ENCODE assay signal across 8 mouse cellular contexts in the genomic region with DNA sequence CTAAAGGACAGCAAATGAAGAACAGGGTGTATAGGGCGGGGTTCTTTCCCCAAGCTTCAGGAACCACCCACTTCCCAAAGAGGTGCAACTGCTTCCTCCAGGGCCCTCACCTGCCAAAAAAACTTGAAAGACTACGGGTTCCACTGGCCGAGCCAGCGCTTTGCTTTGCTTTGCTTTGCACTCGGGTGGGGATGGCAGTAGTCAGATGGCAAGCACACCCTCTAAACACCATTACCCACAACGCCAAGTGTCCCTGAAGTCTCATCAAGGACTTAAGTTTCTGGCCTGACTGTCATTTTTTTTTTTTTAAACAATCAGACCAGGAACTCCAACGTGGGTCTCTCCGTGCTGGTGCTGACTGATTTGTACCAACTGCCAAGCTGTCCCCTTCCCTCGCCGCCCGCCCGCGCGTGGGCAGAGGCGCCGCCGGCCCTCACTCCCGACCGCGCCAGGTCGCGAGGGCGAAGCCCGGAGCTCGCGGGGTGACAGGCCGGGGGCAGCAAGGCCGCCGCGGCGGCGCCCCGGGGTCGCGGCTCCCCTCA. TPM values are rescaled to one million over a fixed set of nuclear protein-coding genes. Genes with fewer than 3 reads are reported as not detected.
DNase-seq lines count a peak whose midpoint lies in the region; ATAC-seq and TF ChIP-seq lines count a peak whose summit lies in the region.

No protein-coding gene starts in this region.

- H3K4me2 ChIP-seq in hindbrain, embryonic 15.5 days, result peak overlapping the region; percentile 81
- H3K4me2 ChIP-seq in midbrain, embryonic 16.5 days (ENCODE audit: low read length), result peak overlapping the region; percentile 69

- peaks cover 19% of the 10 kb centered on the region for H3K4me1 ChIP-seq in hindbrain, embryonic 15.5 days (replicated peaks)
- peaks cover 18% of the 10 kb centered on the region for H3K4me1 ChIP-seq in midbrain, embryonic 16.5 days (ENCODE audit: control insufficient read depth, insufficient read depth, low read length)

- peak overlapping the region; percentile 97 for H3K4me3 ChIP-seq in gastrocnemius, adult 2 months
- H3K4me3 ChIP-seq in hindbrain, embryonic 15.5 days, result peak overlapping the region; percentile 98
- H3K4me3 ChIP-seq in midbrain, embryonic 16.5 days (ENCODE audit: low read depth, low read length), result peak overlapping the region; percentile 98

- DNase-seq in retina, embryonic 14.5 days (ENCODE audit: low spot score), result peak; percentile 43
- no peak for DNase-seq in retina, postnatal 1 day
- DNase-seq in c-Kit-negative CD71-positive TER-119-positive erythroid progenitor cells, embryonic 14.5 days (ENCODE audit: low read depth, low spot score), result peak; percentile 28
- peak; percentile 69 for DNase-seq in gastrocnemius, adult 2 months
- DNase-seq in liver, result peak; percentile 47
- DNase-seq in thymus, postnatal 10 days (ENCODE audit: low spot score in 2 of 2), result peak; percentile 16 to 19

- no peak for TF ChIP-seq CTCF in gastrocnemius, adult 2 months (IDR thresholded peaks at IDR 0.05)

- H3K9me3 ChIP-seq in hindbrain, embryonic 15.5 days, result no peaks in the 10 kb centered on the region
- no peaks in the 10 kb centered on the region for H3K9me3 ChIP-seq in midbrain, embryonic 16.5 days (replicated peaks; ENCODE audit: control insufficient read depth, low read length, poor library complexity, severe bottlenecking)

- peak overlapping the region; percentile 93 for H3K9ac ChIP-seq in hindbrain, embryonic 15.5 days
- H3K9ac ChIP-seq in midbrain, embryonic 16.5 days (ENCODE audit: low read depth, low read length), result peak overlapping the region; percentile 98

- H3K36me3 ChIP-seq in hindbrain, embryonic 15.5 days, result no peaks in the 10 kb centered on the region
- H3K36me3 ChIP-seq in midbrain, embryonic 16.5 days (ENCODE audit: control insufficient read depth, insufficient read depth, low read length), result no peaks in the 10 kb centered on the region

- intact Hi-C loops in gastrocnemius, adult 2 months (cut with DNase I), result no loop called here

- no peaks in the 10 kb centered on the region for H3K27me3 ChIP-seq in hindbrain, embryonic 15.5 days
- no peaks in the 10 kb centered on the region for H3K27me3 ChIP-seq in midbrain, embryonic 16.5 days (ENCODE audit: control insufficient read depth, insufficient read depth, low read depth, low read length)

- H3K27ac ChIP-seq in gastrocnemius, adult 2 months, result peak overlapping the region; percentile 98
- peak overlapping the region; percentile 90 for H3K27ac ChIP-seq in hindbrain, embryonic 15.5 days (replicated peaks)
- H3K27ac ChIP-seq in midbrain, embryonic 16.5 days (ENCODE audit: low read length), result peak overlapping the region; percentile 95

- peak; percentile 59 for ATAC-seq in hindbrain, embryonic 15.5 days (ENCODE audit: low FRiP score, low read depth)
- peak; percentile 57 for ATAC-seq in midbrain, embryonic 16.5 days

- under 1% methylated on average over 35 of the region's 35 CpGs for WGBS in hindbrain, embryonic 15.5 days
- WGBS in midbrain, embryonic 16.5 days, result under 1% methylated on average over 35 of the region's 35 CpGs

RNA-seq across cellular contexts. Expression of a gene that starts 0.8 kb away (rescaled TPM):
- 10 to 100 TPM; 37.7 to 44.1 TPM for total RNA-seq in gastrocnemius, adult 2 months (2021)
- polyA plus RNA-seq in hindbrain, embryonic 15.5 days (2015; fragmentation: Nextera tagmentation; extraction: Ambion mirVana), result 23.9 and 25.0 TPM in 2 replicates
- polyA plus RNA-seq in midbrain, embryonic 16.5 days (2015; fragmentation: Nextera tagmentation; extraction: Ambion mirVana), result 24.0 and 26.2 TPM in 2 replicates

RNA-seq across cellular contexts. Expression of a gene that starts 15.9 kb away (rescaled TPM):
- total RNA-seq in gastrocnemius, adult 2 months (2021), result 10 to 100 TPM; 17.9 to 22.7 TPM
- polyA plus RNA-seq in hindbrain, embryonic 15.5 days (2015; fragmentation: Nextera tagmentation; extraction: Ambion mirVana), result 52.1 and 57.0 TPM in 2 replicates
- 58.2 and 60.9 TPM in 2 replicates for polyA plus RNA-seq in midbrain, embryonic 16.5 days (2015; fragmentation: Nextera tagmentation; extraction: Ambion mirVana)
